Mouse (Mus musculus): ENCODE data around the gene Olfr1346.

DNA sequence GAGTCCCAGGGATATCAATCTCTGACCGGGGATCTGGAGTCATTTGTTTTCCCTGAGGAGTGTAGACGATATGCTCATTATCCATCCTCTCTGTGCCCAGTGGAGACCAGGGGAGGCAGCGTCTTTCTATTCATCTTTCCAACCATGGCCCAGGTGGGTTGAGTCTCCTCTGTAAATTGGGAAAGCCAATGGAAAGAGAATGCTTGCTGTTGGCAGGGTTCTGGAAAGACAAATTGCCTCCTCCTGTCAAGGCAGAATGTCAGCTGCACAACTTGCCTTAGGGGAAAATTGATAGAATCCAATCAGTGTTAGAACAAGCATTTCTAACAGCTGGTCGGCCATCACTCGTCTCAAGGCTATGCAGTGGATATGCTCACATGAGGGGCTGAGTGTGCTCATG lies 55.9 kb downstream of the Olfr1346 start, which contains the start of gene Olfr1349:
- no peak for TF ChIP-seq CTCF (IDR thresholded peaks at IDR 0.05; ENCODE audit: control insufficient read depth, insufficient read depth, low read length)
- no peak for TF ChIP-seq POLR2A (IDR thresholded peaks at IDR 0.05; ENCODE audit: borderline replicate concordance, control insufficient read depth, low read depth, low read length)

All from bone marrow, adult 2 months (tissue).